Mouse (Mus musculus) inflammation-experienced regulatory T-cells, adult 16 weeks (primary cell): ENCODE data around the gene Syn1. TPM values are rescaled to one million over a fixed set of nuclear protein-coding genes. Genes with fewer than 3 reads are reported as not detected.

ENCODE experiments used
- polyA plus RNA-seq: library from polyadenylated mRNA; unstranded; fragments of 100-300 nt; shearing (Covaris generic); gene quantifications from one replicate; pipeline ENCODE4 v1.2.1, GENCODE M21; 2017

Gene Syn1
- polyA plus RNA-seq: 0.50 TPM

GRCm38 (mm10) chrX:20920844-20921364 lies at the start of gene Syn1:
TSS of gene Syn1 (minus strand) at chrX:20921004.

GRCm38 (mm10) chrX:20961477-20962378 lies 40.9 kb upstream of the Syn1 start, which contains the start of gene Uxt:
TSS of gene Uxt (minus strand) at chrX:20962017.

GRCm38 (mm10) chrX:20950191-20950880 lies 29.5 kb upstream of the Syn1 start, which contains the start of gene Elk1:
TSS of gene Elk1 (minus strand) at chrX:20950608.

GRCm38 (mm10) chrX:20931364-20931763 lies 10.6 kb upstream of the Syn1 start, which contains the start of gene Cfp:
TSS of gene Cfp (minus strand) at chrX:20931555.

GRCm38 (mm10) chrX:20869962-20870513 lies 50.8 kb downstream of the Syn1 start, which contains the start of gene Timp1:
TSS of gene Timp1 (plus strand) at chrX:20870166.

Other genes with a start within 250 kb of the Syn1 start
- 12.5 TPM for gene Cdk16, start 233.1 kb downstream of the Syn1 start, polyA plus RNA-seq
- gene Usp11, start 217.1 kb downstream of the Syn1 start, polyA plus RNA-seq: 29.4 TPM
- gene Araf, start 123.2 kb downstream of the Syn1 start, polyA plus RNA-seq: 205 TPM
- gene Timp1, start 50.8 kb downstream of the Syn1 start, polyA plus RNA-seq: not detected
- 12.3 TPM for gene Cfp, start 10.6 kb upstream of the Syn1 start, polyA plus RNA-seq
- gene Elk1, start 29.6 kb upstream of the Syn1 start, polyA plus RNA-seq: 10.8 TPM
- gene Uxt, start 41.0 kb upstream of the Syn1 start, polyA plus RNA-seq: 44.0 TPM
- gene Zfp182, start 141.3 kb upstream of the Syn1 start, polyA plus RNA-seq: 17.3 TPM
- not detected for gene Spaca5, start 147.4 kb upstream of the Syn1 start, polyA plus RNA-seq
- 3.1 TPM for gene Zfp300, start 168.5 kb upstream of the Syn1 start, polyA plus RNA-seq
- not detected for gene Ssxa1, start 194.8 kb upstream of the Syn1 start, polyA plus RNA-seq